Mouse (Mus musculus) liver, embryonic 11.5 days (tissue): Measurements from ENCODE around the gene Prss43. TPM values are rescaled to one million over a fixed set of nuclear protein-coding genes. Genes with fewer than 3 reads are reported as not detected.

Experiments used
- ATAC-seq: fragments of 200-750 bp; cut with Nextera tagmentation; replicated peaks from 2 replicates; pipeline ENCODE4 v1.8.0; 2017; ENCODE audit warnings: moderate number of reproducible peaks, mild to moderate bottlenecking, moderate TSS enrichment, moderate library complexity; ENCODE audit not compliant: low FRiP score
- DNase-seq: peaks from one replicate; pipeline ENCODE4 v3.0.0-alpha.2; 2017; ENCODE audit warnings: low spot score
- H3K27ac ChIP-seq: fragments of 300-500 bp; sonication (generic); 2 replicates; pipeline ENCODE4 v1.5.1; 2014; ENCODE audit warnings: mild to moderate bottlenecking, low read depth, low read length, control low read depth
- H3K27me3 ChIP-seq: fragments of 300-500 bp; sonication (generic); replicated peaks from 2 replicates; pipeline ENCODE4 v1.6.1; 2014; ENCODE audit warnings: low read length, mixed read lengths; ENCODE audit not compliant: control insufficient read depth, insufficient read depth
- H3K36me3 ChIP-seq: fragments of 300-500 bp; sonication (generic); 2 replicates; pipeline ENCODE4 v1.6.1; 2014; ENCODE audit warnings: mild to moderate bottlenecking, low read length, moderate library complexity, mixed read lengths; ENCODE audit not compliant: control insufficient read depth, insufficient read depth
- H3K4me1 ChIP-seq: fragments of 300-500 bp; sonication (generic); replicated peaks from 2 replicates; pipeline ENCODE4 v1.6.1; 2014; ENCODE audit warnings: low read length, mixed read lengths; ENCODE audit not compliant: control insufficient read depth, insufficient read depth
- H3K4me2 ChIP-seq: fragments of 300-500 bp; sonication (generic); 2 replicates; pipeline ENCODE4 v1.6.1; 2014; ENCODE audit warnings: mild to moderate bottlenecking, control low read depth, moderate library complexity
- H3K4me3 ChIP-seq: fragments of 300-500 bp; sonication (generic); 2 replicates; pipeline ENCODE4 v1.5.1; 2014; ENCODE audit warnings: low read depth, low read length, control low read depth
- H3K9ac ChIP-seq: fragments of 300-500 bp; sonication (generic); 2 replicates; pipeline ENCODE4 v1.6.1; 2014; ENCODE audit warnings: low read depth, low read length, control low read depth
- H3K9me3 ChIP-seq: fragments of 300-500 bp; sonication (generic); 2 replicates; pipeline ENCODE4 v1.6.1; 2016; ENCODE audit warnings: low read length, inconsistent platforms, mixed read lengths; ENCODE audit not compliant: control insufficient read depth
- WGBS: fragments of 180-500 bp; shearing (Covaris S2); extraction: QIAGEN DNeasy Blood & Tissue Kit; methylation state at CpG from one replicate; pipeline ENCODE4 v1.1.7; 2014; 5-methylcytosine and 5-hydroxymethylcytosine counted together
- polyA plus RNA-seq: library from polyadenylated mRNA; unstranded; fragments of >200 nt; fragmentation: Nextera tagmentation; extraction: Ambion mirVana; gene quantifications from 2 replicates; pipeline ENCODE4 v1.2.1, GENCODE M21; 2014

Gene Prss43
- polyA plus RNA-seq, 1 experiment from 2014 or later = not detected

- H3K27ac ChIP-seq = no peak overlapping the region
These were observed 29.4 kb downstream of the Prss43 start for GRCm38 (mm10) chr9:110855903-110856302.

GRCm38 (mm10) chr9:110856920-110857319 lies 30.4 kb downstream of the Prss43 start:
- 37% methylated on average over 4 of the region's 4 CpGs for WGBS
- Histone ChIP-seq H3K4me1 (peaks cover 12% of the 10 kb centered on the region), H3K9ac (no peak overlapping the region)

More at GRCm38 (mm10) chr9:110855903-110856302, 29.4 kb downstream of the Prss43 start:
- WGBS = 55% methylated on average over 7 of the region's 7 CpGs
- Histone ChIP-seq H3K36me3 (no peaks in the 10 kb centered on the region), H3K9me3 (no peaks in the 10 kb centered on the region), H3K4me3 (no peak overlapping the region), H3K27me3 (0 out of 2 replicates have a peak, but pooled peaks cover 3% of the 10 kb centered on the region), H3K4me1 (peaks cover 12% of the 10 kb centered on the region), H3K4me2 (no peak overlapping the region), H3K9ac (no peak overlapping the region)
- ATAC-seq (no peak), DNase-seq (no peak)

DNA sequence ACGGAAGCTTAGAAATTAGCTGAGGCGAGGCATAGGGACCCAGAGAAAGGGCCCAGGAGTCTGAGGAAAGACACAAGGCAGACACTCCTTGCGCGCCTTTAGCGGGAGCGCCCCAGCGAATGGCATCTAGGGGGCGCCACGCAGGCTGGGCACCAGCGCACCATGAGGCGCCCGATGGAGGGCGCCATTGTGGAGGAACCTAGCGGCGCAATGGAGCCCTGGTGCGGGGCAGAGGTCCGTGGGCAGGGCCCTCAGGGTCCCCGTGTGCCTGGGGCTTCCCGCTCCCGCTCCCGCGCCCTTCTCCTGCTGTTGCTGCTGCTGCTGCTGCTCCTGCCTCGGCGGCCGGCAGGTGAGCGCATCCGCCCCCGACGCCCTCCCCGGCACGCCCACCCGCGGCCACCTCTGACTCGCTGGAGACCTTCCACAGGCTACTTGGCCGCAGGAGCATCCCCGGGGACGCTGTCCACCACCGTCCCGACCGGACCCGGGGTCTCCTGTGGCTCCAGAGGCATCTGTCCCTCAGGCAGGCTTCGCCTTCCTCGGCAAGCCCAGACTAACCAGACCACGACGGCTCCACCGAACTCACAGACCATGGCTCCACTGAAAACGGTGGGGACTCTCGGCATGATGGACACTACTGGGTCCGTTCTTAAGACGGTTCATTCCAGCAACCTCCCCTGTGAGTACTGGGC lies 31.4 kb downstream of the Prss43 start, which contains the start of gene Prss50:
Gene Prss50 (plus strand): TSS at position 187 of the 692 bp plus-strand sequence.
- H3K27me3 ChIP-seq = 0 out of 2 replicates have a peak, but pooled peaks cover 3% of the 10 kb centered on the region
- no peak for DNase-seq
- H3K4me1 ChIP-seq = peaks cover 12% of the 10 kb centered on the region
- peak within 1 kb of the TSS; percentile 93 for H3K27ac ChIP-seq
- no peaks in the 10 kb centered on the region for H3K9me3 ChIP-seq
- peak within 1 kb of the TSS; percentile 73 for H3K4me2 ChIP-seq
- H3K36me3 ChIP-seq = no peaks in the 10 kb centered on the region
- peak within 1 kb of the TSS; percentile 71 for H3K9ac ChIP-seq
- H3K4me3 ChIP-seq = peak within 1 kb of the TSS; percentile 56
- ATAC-seq = peak; percentile 32
- WGBS = 10% methylated on average over 50 of the region's 50 CpGs

More at GRCm38 (mm10) chr9:110856920-110857319, 30.4 kb downstream of the Prss43 start:
- H3K27me3 ChIP-seq = 0 out of 2 replicates have a peak, but pooled peaks cover 3% of the 10 kb centered on the region
- no peaks in the 10 kb centered on the region for H3K36me3 ChIP-seq
- H3K9me3 ChIP-seq = no peaks in the 10 kb centered on the region
- ATAC-seq (no peak), DNase-seq (no peak)
- H3K4me2 ChIP-seq = no peak overlapping the region
- no peak overlapping the region for H3K27ac ChIP-seq
- H3K4me3 ChIP-seq = no peak overlapping the region

- peak overlapping the region; percentile 93 for H3K27ac ChIP-seq
- no peak for DNase-seq
- peak overlapping the region; percentile 73 for H3K4me2 ChIP-seq
- peaks cover 12% of the 10 kb centered on the region for H3K4me1 ChIP-seq
- no peaks in the 10 kb centered on the region for H3K36me3 ChIP-seq
- peak overlapping the region; percentile 56 for H3K4me3 ChIP-seq
- no peaks in the 10 kb centered on the region for H3K9me3 ChIP-seq
- ATAC-seq = no peak
- H3K27me3 ChIP-seq = 0 out of 2 replicates have a peak, but pooled peaks cover 3% of the 10 kb centered on the region
- 45% methylated on average over 5 of the region's 5 CpGs for WGBS
- peak overlapping the region; percentile 71 for H3K9ac ChIP-seq
These were observed 32.0 kb downstream of the Prss43 start for GRCm38 (mm10) chr9:110858523-110858922.

- Histone ChIP-seq H3K27ac (peak overlapping the region; percentile 93), H3K9ac (peak overlapping the region; percentile 71)
These were observed 32.6 kb downstream of the Prss43 start for GRCm38 (mm10) chr9:110858967-110859596.

DNA sequence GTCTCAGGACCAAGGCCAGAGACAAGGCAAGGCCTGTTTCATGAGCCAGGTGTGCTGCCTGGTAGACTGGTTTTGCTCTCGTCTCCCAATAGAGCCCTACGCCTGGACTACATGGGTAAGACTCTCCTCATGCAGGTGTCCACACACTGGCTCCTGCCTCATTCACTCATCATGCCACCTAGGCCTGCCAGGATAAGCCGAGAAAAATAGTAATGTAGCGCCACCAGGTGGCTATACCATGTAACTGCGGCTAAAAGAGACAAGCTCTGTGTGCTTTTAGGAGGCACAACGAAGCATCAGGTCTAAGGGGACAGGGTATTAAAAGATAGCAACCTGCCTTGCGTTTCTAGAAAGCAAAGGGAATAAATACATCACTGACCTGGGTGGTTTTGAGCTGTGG lies 44.5 kb downstream of the Prss43 start:
- Histone ChIP-seq H3K4me3 (no peak overlapping the region), H3K27me3 (peaks cover 24% of the 10 kb centered on the region), H3K9me3 (no peaks in the 10 kb centered on the region), H3K36me3 (no peaks in the 10 kb centered on the region), H3K27ac (no peak overlapping the region), H3K4me1 (peaks cover 11% of the 10 kb centered on the region), H3K4me2 (no peak overlapping the region), H3K9ac (no peak overlapping the region)
- no peak for DNase-seq
- ATAC-seq = 0 out of 2 replicates have a peak, but pooled peaks have one; percentile 24
- 12% methylated on average over 7 of the region's 7 CpGs for WGBS

More at GRCm38 (mm10) chr9:110858967-110859596, 32.6 kb downstream of the Prss43 start:
- Histone ChIP-seq H3K27me3 (0 out of 2 replicates have a peak, but pooled peaks cover 3% of the 10 kb centered on the region), H3K4me1 (peaks cover 12% of the 10 kb centered on the region), H3K9me3 (no peaks in the 10 kb centered on the region), H3K4me2 (peak overlapping the region; percentile 73), H3K36me3 (no peaks in the 10 kb centered on the region), H3K4me3 (peak overlapping the region; percentile 56)
- WGBS = 53% methylated on average over 5 of the region's 5 CpGs
- DNase-seq = no peak
- ATAC-seq = peak; percentile 95

DNA sequence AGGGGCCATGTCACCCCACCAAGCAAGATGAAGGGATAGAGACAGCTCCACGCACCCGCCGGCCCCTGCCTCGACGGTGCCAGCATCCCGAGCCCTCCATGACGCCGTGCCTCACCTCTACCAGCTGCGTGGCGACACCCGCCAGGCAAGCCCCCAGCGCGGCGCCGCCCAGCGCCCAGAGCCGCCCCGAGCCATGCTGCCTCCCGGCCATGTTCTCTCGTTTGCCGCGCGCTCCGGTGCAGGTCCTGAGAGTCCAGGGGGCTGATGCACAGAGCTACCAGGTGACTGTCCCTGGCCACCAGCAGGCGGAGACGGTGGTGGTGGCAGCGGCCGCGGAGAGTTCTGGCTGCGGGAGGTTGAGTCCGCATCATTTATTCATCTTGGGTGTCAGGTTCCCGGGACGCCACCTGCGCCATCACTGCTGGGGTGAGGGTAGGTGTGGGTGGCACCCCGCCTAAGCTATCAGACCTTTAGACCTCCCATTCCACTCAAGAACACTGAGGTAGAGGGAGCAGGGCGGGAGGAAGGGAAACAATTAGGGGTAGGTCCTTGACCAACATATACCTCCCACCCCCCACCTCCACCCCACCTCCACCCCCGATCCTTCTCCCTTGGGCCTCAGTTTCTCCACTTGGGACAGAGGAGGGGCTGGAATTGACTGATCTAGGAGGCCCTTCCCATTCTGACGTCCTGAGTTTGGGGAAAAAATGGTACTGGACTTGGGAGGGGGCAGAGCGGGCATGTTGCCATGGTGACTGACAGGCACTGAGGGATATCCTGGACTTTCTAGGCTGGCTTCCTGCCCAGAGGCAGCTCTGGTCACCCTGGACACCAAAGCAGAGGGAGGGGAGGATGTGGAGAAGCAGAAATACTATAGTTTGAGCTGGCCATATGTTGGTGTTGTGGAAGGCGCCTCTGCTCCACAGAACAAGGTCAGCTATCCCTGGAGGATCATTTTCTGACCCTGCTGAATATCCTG lies 47.5 kb downstream of the Prss43 start:
- Histone ChIP-seq H3K9me3 (no peaks in the 10 kb centered on the region), H3K27ac (no peak overlapping the region; the same call in 1 of the 2 replicates), H3K9ac (no peak overlapping the region), H3K4me1 (peaks cover 14% of the 10 kb centered on the region), H3K27me3 (peaks cover 33% of the 10 kb centered on the region), H3K4me2 (peak overlapping the region; percentile 55), H3K4me3 (peak overlapping the region; percentile 29), H3K36me3 (no peaks in the 10 kb centered on the region)
- DNase-seq (no peak), ATAC-seq (no peak)
- WGBS = 12% methylated on average over 40 of the region's 40 CpGs

GRCm38 (mm10) chr9:110874660-110875191 lies 48.2 kb downstream of the Prss43 start:
- Histone ChIP-seq H3K4me3 (no peak overlapping the region), H3K27ac (no peak overlapping the region; the same call in 1 of the 2 replicates), H3K9ac (no peak overlapping the region), H3K27me3 (peaks cover 41% of the 10 kb centered on the region), H3K9me3 (no peaks in the 10 kb centered on the region), H3K36me3 (no peaks in the 10 kb centered on the region), H3K4me2 (no peak overlapping the region), H3K4me1 (peaks cover 14% of the 10 kb centered on the region)
- 34% methylated on average over 3 of the region's 3 CpGs for WGBS
- ATAC-seq = no peak
- DNase-seq = no peak
